Mouse (Mus musculus): ENCODE measurements around the gene Egr4.
A peak's percentile ranks its signal among the peaks of the same experiment; 100 is the strongest.

Egr4 gene

DNA sequence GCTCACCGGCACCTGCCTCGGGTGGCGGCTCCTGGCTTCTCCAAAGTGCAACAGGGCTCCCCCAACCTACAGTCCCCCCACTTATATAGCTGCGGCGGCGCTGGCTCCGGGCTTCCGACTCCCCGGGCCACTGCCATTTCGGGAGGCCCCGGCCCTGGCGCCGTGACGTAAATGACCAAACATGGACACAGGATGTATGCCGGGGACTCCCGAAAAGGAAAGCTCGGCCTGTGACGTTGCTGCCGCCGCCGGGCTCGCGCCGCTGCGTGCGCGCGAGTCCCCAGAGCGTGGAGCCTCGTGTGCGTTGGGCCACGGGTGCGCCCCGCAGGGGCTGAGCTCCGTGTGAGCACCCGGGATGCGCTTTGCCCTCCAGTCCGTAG, at the start of gene Egr4:
TSS of gene Egr4 (minus strand) at position 59 of the 380 bp plus-strand sequence.
- peak; percentile 90 to 96 for DNase-seq (ENCODE audit: low spot score in 2 of 2)

DNA sequence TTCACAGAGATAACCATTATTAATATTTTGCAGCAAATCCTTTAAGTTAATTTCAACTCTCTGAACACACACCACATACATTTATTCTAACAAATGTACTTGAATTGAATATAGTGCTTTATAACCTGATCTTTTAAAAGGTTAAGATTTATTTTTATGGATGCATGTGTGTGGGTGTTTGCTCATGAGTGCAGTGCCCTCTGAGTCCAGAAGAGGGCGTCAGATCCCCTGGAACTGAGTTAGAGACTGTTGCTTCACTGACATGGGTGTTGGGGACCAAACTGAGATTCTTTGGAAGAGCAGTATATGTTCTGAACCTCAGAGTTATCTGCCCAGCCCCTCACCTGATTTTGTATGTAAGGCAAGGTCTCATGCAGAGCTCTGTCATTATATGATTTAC, 49.0 kb upstream of the Egr4 start:
- no peak for DNase-seq (ENCODE audit: low spot score in 2 of 2)

DNA sequence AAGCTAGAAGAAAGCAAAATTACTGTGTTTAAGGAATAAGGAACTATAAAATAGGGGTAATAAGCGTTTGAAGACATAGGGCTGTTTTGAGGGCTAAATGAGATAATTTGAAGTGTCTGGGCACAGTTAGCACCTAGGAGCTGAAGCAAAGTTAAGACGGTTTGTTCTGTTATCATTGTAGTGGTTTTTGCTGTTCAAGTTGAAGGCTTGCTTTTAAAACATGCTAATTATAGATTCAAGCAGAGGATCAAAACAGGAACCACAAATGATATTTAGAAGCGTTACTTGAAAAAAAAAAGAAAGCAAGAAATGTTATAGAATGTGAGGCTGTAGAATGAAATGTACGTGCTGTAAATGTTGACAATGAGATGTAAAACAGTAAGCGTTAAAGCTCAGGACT, 34.3 kb upstream of the Egr4 start:
- no peak for DNase-seq (ENCODE audit: low spot score in 2 of 2)

DNA sequence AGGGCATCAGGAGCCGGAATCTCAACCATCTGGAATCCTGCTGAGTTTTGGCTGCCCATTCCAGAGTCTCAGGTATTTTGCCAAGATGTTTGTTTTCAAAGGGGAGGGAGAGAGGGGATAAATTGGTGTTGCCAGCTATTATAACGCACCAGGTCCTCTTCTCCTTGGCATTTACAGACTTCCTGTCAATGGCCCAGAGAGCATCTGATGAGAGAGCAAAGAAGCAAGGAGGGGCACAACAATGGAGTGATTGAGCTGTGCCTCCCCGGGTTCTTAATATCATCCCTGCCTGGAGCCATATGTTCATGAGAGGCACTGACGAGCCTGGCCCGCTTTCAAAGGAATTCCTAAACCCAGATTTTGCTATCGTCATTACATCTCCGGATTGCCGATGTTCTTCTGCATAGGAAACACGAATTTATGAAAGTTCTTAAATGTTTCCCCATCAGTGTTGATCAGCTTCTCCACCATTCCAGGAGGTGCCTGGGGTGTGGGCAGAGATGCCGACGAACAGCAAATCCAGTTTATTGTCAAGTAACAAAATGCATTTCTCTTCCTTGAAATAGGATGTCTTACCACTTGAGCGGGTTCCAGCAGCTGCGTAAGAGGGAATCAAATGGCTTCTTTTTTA, 31.0 kb upstream of the Egr4 start:
- DNase-seq (ENCODE audit: low spot score in 2 of 2): peak; percentile 34 to 45

DNA sequence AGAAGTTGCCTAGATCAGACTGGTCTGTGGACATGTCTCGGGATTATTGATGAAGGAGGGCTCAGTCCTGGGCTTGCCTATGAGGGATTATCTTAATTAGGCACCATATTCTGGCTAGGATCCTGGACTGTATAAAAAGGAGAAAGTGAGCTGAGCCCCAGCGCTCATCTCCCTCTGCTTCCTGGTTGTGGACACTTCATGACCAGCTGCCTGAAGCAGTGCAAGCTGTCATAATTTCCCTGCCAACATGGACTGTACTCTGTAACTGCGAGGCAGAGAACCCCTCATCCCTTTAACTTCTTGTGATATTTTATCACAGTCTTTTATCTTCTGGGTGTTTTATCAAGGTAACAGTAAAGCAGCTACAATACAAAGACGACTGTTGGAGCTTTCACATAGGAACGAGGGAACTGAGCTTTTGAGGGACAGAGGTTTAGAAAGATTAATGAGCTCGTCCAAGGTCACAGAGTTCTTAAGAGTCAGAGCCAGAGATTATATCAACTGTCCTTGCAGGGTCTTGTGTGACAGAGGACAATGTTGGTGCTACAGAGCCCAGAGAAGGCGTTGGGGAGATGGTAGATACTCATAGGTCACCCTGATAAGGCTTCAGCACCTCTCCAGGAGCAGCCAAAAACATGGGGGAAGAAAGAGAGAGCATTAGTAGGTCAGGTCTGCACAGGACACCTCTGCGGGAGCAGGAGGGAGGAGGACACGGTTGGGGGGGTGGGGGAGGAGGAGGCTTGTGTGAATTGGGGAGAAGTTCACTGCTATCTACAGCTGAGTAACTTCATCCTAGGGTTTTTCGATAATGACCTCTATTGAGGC, 30.2 kb upstream of the Egr4 start:
- DNase-seq (ENCODE audit: low spot score in 2 of 2): no peak

DNA sequence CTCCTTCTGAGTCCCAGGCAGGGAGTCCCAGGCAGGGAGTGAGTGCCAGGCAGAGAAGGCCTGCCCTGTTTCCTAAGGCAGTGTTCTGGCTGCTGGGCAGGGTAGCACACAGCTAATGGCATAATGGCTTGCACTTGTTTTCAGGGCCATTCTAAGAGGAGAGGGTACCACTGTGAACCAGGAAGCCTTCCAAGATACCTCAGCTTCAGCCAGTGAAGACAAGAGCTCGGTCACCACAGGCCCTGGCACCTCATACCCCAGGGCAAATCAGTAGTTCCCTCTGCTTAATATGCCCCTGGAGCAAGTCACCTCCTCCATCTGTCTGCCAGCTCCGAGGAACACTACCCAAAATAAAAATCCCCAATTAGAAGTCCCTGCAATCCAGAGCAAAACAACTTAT, 9.4 kb upstream of the Egr4 start:
- peak; percentile 20 to 49 for DNase-seq (ENCODE audit: low spot score in 2 of 2)

DNA sequence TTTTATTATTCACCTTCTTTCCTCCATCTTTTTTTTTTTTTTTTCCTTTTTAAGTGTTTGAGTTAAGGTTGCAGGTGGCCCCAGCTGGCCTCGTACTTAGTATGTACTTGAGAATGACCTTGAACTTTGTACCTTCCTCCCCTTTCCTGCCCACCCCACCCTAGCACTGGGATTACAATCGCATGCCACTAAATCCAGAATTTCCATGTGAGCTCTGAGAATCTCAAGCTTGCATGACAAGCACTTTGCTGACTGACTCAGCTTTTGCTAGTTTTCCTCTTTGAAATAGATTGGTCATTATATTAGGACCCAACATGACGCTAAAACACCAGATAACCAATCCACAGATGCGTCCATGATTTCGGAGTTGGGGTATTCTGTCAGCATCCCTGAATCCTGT, 8.6 kb upstream of the Egr4 start:
- DNase-seq (ENCODE audit: low spot score in 2 of 2): no peak

DNA sequence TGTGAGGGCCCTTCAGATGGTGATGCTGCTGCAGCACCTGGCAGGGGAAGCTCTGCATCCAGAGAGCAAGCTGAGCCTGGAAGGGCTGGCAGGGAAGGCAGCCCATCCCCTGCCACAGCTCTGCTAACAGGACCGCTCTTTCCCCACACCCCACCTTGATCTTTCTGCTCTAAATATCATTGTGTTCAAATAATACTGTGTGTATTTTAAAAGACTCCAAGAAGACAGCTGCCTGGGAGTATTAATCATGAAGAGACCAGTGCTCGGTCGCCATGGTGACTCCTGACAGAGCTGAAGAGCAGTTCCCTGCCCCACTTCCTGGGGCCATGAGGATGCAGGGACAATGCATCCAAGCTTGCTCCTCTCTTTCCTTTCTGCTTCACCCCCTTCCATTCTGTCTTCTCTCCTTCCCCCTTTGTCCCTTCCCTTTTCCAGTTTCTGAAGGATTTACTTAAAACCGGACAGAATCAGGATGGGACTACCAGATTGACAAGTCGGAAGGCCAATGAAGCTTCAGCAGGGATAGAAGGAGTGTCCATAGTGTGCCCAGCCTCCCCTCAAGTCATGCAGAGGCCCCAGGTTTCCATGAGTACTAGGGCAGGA, 4.8 kb upstream of the Egr4 start:
- no peak for DNase-seq (ENCODE audit: low spot score in 2 of 2)

DNA sequence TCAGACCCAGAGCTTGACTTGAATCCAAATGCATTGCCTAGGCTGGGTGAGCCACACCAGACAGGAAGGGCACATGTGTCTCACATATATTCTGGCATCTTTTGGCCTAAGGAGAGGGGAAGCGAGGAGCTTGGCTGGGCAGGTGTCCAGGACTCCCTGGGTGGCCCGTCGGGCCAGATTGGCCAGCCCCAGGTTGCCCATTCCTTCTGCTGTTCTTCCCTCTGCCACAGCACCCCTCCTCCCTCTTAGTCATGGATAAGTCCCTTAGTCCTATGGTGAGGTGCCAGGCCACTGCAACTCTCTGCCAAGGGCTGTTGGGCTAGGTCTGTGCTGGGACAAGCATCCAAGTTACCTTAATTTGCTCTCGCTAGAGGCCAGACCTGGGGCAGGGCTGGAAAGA, 2.6 kb upstream of the Egr4 start:
- DNase-seq (ENCODE audit: low spot score in 2 of 2): no peak

DNA sequence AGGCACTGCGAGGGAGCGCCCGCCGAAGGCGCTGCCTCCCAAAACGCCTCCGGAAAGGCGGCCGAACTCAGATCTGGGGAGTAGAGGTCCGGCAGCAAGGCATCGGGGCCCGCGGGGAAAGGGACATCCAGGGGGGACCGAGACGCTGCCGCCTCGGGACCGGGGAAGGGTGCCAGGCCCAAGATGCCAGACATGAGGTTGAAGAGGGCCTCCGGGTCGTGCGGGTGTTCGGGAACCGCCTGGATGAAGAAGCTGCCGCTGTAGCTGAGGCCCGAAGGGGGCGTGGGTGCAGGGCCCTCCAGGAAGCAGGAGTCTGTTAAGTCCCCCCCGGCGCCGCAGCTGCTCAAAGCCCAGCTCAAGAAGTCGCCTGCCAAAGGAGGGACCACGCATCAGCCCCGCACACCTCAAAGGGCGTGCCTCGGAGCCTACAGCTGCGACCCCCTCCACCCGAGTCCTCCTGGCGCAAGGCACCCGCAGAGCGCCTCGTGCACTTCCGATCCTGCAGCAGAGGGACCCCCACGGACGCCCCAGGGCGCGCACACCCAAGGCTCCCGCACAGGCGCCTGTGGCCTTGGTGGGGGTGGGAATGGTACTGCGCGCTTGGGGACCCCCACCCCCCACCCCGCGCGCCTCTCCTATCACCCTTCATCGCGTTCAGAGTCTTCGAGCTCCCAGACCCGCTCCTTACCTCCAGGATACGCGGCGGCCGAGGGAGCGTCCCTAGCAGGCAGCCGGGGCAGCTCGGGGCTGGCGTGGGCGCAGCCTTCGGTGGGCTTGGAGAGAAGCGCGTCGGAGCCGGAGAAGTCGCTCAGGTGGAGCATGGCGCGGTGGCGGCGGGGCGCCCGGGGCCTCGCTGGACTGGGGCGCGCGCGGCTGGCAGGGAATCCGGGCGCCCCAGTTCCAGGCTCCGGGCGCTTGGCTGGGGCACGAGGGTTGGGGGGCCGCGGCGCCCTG, 535 bp downstream of the Egr4 start:
- peak in 1 of 2 experiments; percentile 37 for DNase-seq (ENCODE audit: low spot score in 2 of 2)

DNA sequence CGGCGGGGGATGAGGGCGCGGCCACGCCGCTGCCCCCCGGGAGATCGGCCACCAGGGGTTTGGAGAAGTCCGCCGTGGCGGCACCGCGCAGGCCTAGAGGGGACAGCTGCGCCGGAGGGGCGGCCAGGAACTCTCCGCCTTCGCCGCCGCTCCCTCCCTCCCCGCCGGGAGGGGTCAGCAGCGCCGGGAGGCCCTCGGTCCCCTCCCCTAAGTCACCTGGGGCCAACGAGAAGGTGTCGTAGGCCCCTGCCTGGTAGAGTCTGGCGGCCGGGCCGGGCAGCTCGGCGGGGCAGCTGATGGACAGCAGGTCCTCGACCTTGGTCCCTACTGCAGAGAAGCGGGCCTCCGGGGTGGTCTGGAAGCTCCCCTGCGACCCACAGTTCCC, 1.3 kb downstream of the Egr4 start:
- DNase-seq (ENCODE audit: low spot score in 2 of 2): no peak

DNA sequence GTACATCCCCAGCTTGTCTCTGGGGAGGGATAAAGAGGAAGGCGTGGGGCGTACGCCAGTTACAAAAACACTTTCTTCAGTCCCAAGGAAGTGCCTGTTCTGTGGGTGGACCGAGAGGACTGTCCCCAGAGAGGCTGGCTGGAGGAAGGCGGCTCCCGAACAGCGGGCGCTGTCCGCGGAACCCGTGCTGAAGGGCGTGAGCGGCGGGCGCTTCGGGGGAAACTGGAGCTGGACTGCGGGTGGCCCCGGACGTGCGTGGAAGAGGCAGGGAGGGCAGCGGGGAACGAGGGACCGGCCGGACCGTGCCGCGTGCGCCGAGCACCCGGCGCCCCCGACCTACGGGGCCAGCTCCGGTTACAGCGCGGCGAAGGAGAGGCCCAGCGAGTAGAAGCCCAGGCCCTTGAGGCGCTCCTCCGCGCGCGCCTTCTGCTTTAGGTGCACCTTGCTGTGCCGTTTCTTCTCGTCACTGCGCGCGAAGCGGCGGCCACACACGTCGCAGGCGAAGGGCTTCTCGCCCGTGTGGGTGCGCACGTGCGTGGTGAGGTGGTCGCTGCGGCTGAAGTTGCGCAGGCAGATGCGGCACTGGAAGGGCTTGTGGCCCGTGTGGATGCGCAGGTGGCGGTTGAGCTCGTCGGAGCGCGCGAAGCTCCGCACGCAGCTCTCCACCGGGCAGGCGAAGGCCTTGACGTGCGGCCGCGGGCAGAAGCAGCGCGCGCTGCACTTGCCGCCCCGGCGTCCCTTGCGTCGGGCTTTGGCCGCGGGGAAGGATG, 1.9 kb downstream of the Egr4 start:
- no peak for DNase-seq (ENCODE audit: low spot score in 2 of 2)

DNA sequence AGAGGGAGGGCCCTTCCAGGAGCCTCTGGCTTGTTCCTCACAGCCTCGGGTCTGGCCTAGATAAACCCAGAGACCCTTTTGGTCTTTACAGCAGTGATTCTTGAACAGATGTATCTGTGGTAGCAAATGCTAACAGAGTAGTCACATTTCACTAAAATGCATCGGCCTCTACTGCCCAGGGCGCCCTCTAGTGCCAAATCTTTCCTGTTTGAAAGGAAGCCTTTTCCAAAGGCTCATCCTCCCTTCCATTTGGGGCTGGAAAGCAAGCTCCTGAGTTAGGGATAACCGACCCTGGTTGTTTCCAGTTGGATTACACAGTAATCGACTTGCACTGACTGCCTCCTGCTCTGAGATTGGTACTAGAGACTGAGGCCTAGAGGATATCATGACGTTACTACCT, 2.9 kb downstream of the Egr4 start:
- peak; percentile 66 to 68 for DNase-seq (ENCODE audit: low spot score in 2 of 2)

DNA sequence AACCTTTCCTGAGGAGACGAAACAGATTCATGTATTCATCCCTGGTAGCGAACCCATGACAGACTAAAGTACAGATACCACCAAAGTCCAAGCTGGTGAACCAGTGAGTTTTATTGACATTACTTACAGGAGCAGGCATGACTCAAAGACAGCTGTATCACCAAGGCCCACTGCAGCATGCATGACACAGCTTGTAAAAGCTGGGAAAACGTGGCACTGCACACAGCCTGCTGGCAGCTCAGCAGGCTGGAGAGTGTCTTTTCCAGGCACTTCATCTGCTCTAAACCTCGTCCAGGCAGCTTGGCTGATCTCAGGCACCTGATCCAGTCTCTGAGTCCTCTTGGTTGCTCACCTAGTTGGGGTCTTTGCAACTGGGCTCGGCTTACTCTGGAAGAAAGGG, 4.8 kb downstream of the Egr4 start:
- no peak for DNase-seq (ENCODE audit: low spot score in 2 of 2)

DNA sequence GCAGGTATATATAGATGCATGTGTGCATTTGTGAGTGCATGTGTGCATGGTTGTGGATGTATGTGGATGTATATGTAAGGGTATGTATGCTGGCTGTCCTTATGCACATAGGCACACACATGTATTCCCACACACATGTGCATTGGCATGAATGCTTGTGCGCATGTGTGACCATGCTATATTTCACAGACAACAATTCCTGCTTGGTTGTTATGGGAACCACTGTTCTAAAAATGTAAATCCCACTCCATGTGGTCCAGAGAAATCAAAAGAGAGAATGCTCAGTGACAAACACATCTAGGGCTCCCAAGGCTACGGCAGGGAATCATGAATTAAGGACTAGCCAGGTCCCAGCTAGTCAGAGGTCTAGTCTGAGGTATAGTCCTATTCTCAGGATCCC, 8.5 kb downstream of the Egr4 start:
- DNase-seq (ENCODE audit: low spot score in 2 of 2): no peak

DNA sequence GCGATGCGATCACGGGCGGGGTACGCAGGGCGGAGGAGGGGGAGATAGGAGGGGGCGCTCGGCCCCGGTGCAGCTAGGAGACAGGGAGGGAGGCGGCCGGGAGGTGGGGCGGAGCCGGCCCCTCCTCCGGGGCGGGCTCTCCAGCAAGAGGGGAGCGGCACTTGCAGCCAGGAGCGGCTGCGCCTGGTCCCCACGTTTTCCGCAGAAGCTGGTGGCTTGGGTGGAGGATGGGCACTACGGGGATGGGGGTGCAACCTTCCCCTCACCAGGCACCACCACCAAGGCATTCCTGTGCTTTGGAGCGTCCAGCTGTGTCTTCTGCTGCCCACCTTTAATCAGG, 10.5 kb downstream of the Egr4 start, which contains the start of gene Fbxo41:
TSS of gene Fbxo41 (minus strand) at position 84 of the 340 bp plus-strand sequence.
- peak; percentile 71 to 74 for DNase-seq (ENCODE audit: low spot score in 2 of 2)

DNA sequence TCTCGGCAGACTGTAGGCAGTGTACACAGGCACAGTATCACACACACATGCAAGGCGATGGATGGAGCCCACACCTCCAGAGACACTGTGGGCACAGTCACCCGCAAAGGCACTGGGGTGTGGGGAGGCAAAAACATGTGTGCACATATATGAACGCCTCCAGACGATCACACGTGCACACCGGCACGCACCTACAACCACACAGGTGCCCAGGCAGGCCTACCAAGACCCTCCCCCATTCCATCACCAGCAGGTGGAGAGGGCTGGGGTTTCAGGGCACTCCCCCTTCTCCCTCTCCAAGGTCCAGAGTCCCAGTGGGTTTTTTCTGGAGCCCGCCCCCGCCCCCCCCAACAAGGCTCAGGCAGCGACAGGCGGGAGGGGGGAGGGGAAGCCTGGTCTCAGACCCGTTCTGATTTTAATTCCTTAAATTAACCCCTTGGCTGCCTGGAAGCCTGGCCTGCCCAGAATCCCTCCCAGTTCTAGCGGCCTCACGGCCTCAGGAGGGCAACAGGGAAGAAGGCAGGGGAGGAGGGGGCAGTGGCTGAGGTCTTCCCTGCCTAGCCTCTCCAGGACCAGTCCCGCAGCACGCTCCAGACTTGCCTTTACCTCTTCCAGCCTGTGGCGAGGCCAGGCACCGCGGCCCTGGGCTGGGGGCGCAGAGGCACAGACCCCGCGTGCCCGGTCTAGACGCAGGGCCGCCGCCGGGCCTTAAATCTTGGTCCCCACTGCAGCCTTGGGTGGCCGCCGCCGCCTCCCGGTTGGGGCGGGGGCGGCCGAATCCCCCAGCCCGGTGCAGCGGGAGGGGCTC, 11.1 kb downstream of the Egr4 start:
- DNase-seq (ENCODE audit: low spot score in 2 of 2): no peak

DNA sequence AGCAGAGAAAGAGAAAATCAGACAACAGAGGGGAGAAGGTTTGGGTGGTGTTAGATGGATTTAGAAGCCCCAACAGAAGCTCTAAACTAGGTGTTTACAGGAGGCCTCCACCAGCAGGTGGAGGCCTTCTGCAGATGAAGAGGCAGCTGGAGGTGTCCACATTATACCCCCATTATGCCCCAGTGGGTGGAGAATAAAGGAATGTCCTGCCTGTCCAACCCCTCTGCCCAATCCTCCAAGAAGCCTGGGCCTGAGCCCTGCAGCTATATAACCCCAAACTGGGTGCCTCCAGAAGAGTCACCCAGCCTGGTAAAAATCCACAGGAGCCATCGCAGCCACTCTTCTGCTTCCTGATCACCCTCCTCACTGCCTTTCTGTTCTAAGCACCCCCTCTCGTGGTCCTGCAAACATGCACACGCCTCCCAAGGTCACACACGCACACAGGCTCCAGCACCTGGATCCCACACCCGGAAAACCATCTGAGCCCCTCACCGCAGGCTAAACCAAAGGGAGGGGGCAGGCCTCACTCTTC, 11.8 kb downstream of the Egr4 start:
- DNase-seq (ENCODE audit: low spot score in 2 of 2): no peak

DNA sequence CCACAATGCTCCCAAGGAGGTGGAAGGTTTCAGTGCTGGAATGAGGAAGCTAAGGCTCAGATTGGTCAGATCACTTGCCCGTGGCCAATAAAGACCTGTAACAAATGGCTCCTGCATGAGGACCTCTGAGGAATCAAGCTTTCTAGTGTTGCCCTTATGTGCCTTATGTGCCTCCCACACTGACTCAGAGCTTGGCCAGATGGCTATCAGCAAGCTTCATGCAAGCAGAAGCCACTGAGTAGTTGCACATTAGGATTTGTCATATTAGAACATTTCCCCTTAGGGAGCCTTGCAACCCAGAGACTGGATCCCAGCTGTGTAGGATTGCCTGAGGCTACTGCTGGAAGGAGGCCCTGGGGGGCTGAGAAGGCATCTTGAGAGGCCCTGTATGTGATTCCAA, 13.0 kb downstream of the Egr4 start:
- no peak for DNase-seq (ENCODE audit: low spot score in 2 of 2)

DNA sequence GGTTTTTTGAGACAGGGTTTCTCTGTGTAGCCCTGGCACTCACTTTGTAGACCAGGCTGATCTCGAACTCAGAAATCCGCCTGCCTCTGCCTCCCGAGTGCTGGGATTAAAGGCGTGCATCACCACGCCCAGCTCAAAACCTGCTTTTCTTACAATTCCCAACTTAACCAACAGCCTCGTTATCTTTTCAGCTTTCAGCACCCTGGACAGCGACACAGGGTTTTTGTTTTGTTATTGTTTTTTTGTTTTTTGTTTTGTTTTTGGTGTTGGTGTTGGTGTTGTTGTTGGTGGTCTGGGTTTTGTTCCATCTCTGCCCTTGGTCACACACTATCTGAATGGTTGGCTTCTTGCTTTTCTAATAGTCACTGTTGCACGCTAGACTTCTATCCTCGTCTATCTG, 15.2 kb downstream of the Egr4 start:
- no peak for DNase-seq (ENCODE audit: low spot score in 2 of 2)

Data from right cerebral cortex, postnatal 36 days (tissue).